Mouse (Mus musculus) embryonic facial prominence, embryonic 14.5 days (tissue): ENCODE measurements around the gene Vangl2. TPM values are rescaled to one million over a fixed set of nuclear protein-coding genes. Genes with fewer than 3 reads are reported as not detected.
"Not testable (repeated sequence)": the region's sequence is repeated elsewhere in the genome, so short reads cannot be mapped to it uniquely, and the experiment has no call there.

Source experiments
- ATAC-seq: fragments of 200-750 bp; cut with Nextera tagmentation; 2 replicates; pipeline ENCODE4 v1.8.0; 2017; ENCODE audit warnings: low read depth, moderate number of reproducible peaks, moderate TSS enrichment
- DNase-seq: peaks from one replicate; pipeline ENCODE4 v3.0.0-alpha.2; 2015; ENCODE audit warnings: low spot score
- H3K27ac ChIP-seq: fragments of 300-500 bp; sonication (generic); replicated peaks from 2 replicates; pipeline ENCODE4 v1.5.1; 2014; ENCODE audit warnings: low read depth, mild to moderate bottlenecking, low read length, moderate library complexity
- H3K27me3 ChIP-seq: fragments of 300-500 bp; sonication (generic); replicated peaks from 2 replicates; pipeline ENCODE4 v1.6.1; 2014; ENCODE audit warnings: low read length; ENCODE audit not compliant: control insufficient read depth, insufficient read depth
- H3K36me3 ChIP-seq: fragments of 300-500 bp; sonication (generic); 2 replicates; pipeline ENCODE4 v1.6.1; 2014; ENCODE audit warnings: low read length, mixed read lengths; ENCODE audit not compliant: control insufficient read depth, insufficient read depth
- H3K4me1 ChIP-seq: fragments of 300-500 bp; sonication (generic); 2 replicates; pipeline ENCODE4 v1.6.1; 2014; ENCODE audit warnings: antibody characterized with exemption, low read length; ENCODE audit not compliant: control insufficient read depth, insufficient read depth
- H3K4me2 ChIP-seq: fragments of 300-500 bp; sonication (generic); 2 replicates; pipeline ENCODE4 v1.6.1; 2014; ENCODE audit warnings: low read depth, mild to moderate bottlenecking, low read length, moderate library complexity, mixed read lengths
- H3K4me3 ChIP-seq: fragments of 300-500 bp; sonication (generic); 2 replicates; pipeline ENCODE4 v1.5.1; 2014; ENCODE audit warnings: low read depth, mild to moderate bottlenecking, low read length
- H3K9ac ChIP-seq: fragments of 300-500 bp; sonication (generic); 2 replicates; pipeline ENCODE4 v1.6.1; 2014; ENCODE audit warnings: low read depth, mild to moderate bottlenecking, low read length, moderate library complexity, mixed read lengths
- H3K9me3 ChIP-seq: fragments of 300-500 bp; sonication (generic); 2 replicates; pipeline ENCODE4 v1.6.1; 2016; ENCODE audit warnings: low read length; ENCODE audit not compliant: control insufficient read depth
- WGBS: fragments of 180-500 bp; shearing (Covaris S2); extraction: QIAGEN DNeasy Blood & Tissue Kit; methylation state at CpG from one replicate; pipeline ENCODE4 v1.1.7; 2014; 5-methylcytosine and 5-hydroxymethylcytosine counted together
- polyA plus RNA-seq: library from polyadenylated mRNA; unstranded; fragments of >200 nt; fragmentation: Nextera tagmentation; extraction: Ambion mirVana; gene quantifications from 2 replicates; pipeline ENCODE4 v1.2.1, GENCODE M21; 2014

Gene Vangl2
- polyA plus RNA-seq, 1 experiment from 2014 or later, result 13.5 TPM

DNA sequence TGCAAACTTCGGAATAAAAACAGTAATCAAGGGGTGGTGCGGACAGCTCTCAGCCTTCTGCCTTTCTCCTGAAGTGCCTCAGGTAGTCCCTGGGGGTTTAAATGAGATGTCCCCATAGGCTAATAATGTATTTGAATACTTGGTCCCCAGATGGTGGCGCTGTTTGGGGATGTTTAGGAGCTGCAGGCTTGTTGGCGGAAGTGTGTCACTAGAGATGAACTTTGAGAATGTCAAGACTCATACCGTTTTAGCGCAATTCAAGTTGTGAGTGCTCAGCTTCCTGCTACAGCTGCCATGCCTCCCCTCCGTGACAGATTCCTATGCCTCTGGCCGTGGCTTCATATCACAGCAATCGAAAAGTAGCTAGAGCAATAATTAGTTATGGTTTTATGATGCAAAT is 52.9 kb downstream of the Vangl2 start:
- 88% methylated on average over 9 of the region's 9 CpGs for WGBS
- Histone ChIP-seq H3K27ac (no peak overlapping the region), H3K27me3 (no peaks in the 10 kb centered on the region), H3K36me3 (no peaks in the 10 kb centered on the region), H3K9me3 (no peaks in the 10 kb centered on the region), H3K4me1 (no peaks in the 10 kb centered on the region), H3K4me3 (no peak overlapping the region), H3K4me2 (no peak overlapping the region), H3K9ac (no peak overlapping the region)
- DNase-seq (no peak), ATAC-seq (no peak)

- H3K27me3 ChIP-seq, H3K27ac ChIP-seq, ATAC-seq, H3K4me3 ChIP-seq, H3K36me3 ChIP-seq, H3K9me3 ChIP-seq, H3K9ac ChIP-seq, H3K4me1 ChIP-seq, H3K4me2 ChIP-seq, DNase-seq: not testable (repeated sequence)
- WGBS, result 92% methylated on average over 2 of the region's 2 CpGs
Observed at GRCm38 (mm10) chr1:171974361-171974760, 53.9 kb downstream of the Vangl2 start.

DNA sequence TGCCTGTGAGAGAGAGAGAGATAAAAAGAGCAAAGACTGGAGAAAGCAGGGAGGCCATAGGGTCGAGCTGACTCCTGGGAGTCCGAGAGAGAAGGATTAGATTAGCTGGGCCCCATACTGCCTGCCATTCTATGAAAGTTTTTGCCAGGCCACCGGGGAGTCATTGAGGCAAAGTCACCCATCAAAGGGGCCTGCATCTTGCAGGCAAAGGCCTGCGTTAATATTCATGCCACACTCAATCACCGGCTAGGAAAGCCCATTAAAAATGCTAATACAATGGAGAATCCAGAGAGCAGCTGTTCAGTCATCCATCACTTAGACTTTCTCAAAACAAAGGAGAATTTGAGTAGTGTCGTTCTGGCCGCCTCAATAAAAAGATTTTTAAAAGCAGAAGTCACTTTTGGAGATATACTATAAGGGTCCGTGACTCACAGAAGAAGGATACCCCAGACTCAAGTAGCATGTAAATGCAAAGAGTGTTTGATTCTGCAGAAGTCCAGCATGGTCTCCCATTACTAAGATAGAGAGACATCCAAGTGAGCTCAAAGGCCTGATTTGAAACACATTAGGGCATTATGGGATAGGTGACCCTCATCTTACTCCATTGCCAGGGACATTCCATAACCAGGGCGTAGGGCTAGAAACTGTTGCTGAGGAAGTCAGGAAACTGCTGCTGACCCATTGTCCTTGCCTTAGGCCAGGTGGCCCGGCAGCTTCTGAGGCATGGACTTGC is 57.2 kb downstream of the Vangl2 start:
- no peak overlapping the region for H3K9ac ChIP-seq
- ATAC-seq, result no peak
- no peak for DNase-seq
- H3K36me3 ChIP-seq, result no peaks in the 10 kb centered on the region
- WGBS, result 65% methylated on average over 10 of the region's 10 CpGs
- H3K27me3 ChIP-seq, result no peaks in the 10 kb centered on the region
- no peak overlapping the region for H3K4me2 ChIP-seq
- H3K4me1 ChIP-seq, result no peaks in the 10 kb centered on the region
- H3K9me3 ChIP-seq, result no peaks in the 10 kb centered on the region
- H3K4me3 ChIP-seq, result no peak overlapping the region
- H3K27ac ChIP-seq, result no peak overlapping the region

GRCm38 (mm10) chr1:171969221-171969620 is 59.0 kb downstream of the Vangl2 start:
- Histone ChIP-seq H3K27me3 (no peaks in the 10 kb centered on the region), H3K36me3 (no peaks in the 10 kb centered on the region), H3K9ac (no peak overlapping the region), H3K4me2 (no peak overlapping the region), H3K4me3 (no peak overlapping the region), H3K27ac (no peak overlapping the region), H3K4me1 (no peaks in the 10 kb centered on the region), H3K9me3 (no peaks in the 10 kb centered on the region)
- 85% methylated on average over 6 of the region's 6 CpGs for WGBS
- ATAC-seq, result no peak
- DNase-seq, result no peak

GRCm38 (mm10) chr1:171966054-171966790 is 62.0 kb downstream of the Vangl2 start:
- no peaks in the 10 kb centered on the region for H3K27me3 ChIP-seq
- 80% methylated on average over 6 of the region's 6 CpGs for WGBS
- H3K9me3 ChIP-seq, result no peaks in the 10 kb centered on the region
- no peak overlapping the region for H3K4me3 ChIP-seq
- H3K9ac ChIP-seq, result no peak overlapping the region
- no peaks in the 10 kb centered on the region for H3K4me1 ChIP-seq
- DNase-seq (no peak), ATAC-seq (no peak)
- H3K36me3 ChIP-seq, result no peaks in the 10 kb centered on the region
- no peak overlapping the region for H3K4me2 ChIP-seq
- no peak overlapping the region for H3K27ac ChIP-seq

DNA sequence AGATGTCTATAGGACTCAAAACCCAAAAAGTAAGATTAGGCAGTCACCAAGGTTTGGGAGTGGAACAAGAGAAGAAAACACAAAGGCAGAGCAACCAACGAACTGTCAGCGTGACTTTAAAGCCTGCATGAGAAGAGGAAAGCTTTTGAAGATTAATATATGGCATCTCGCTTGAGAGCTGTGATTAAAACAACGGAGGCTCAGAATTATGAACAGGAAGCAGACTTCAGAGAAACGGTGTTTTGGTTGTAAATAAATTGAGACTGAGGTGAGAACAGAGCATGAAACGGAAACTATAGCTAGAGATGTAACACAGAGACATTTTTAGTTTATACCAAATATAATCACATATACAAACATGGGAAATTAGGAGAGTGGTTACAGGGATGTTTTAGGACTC is 64.6 kb downstream of the Vangl2 start:
- Histone ChIP-seq H3K9me3 (no peaks in the 10 kb centered on the region), H3K27ac (no peak overlapping the region), H3K36me3 (no peaks in the 10 kb centered on the region), H3K4me1 (no peaks in the 10 kb centered on the region), H3K9ac (no peak overlapping the region), H3K27me3 (no peaks in the 10 kb centered on the region), H3K4me2 (no peak overlapping the region), H3K4me3 (no peak overlapping the region)
- no peak for DNase-seq
- ATAC-seq, result no peak
- WGBS, result 75% methylated on average over 6 of the region's 6 CpGs

DNA sequence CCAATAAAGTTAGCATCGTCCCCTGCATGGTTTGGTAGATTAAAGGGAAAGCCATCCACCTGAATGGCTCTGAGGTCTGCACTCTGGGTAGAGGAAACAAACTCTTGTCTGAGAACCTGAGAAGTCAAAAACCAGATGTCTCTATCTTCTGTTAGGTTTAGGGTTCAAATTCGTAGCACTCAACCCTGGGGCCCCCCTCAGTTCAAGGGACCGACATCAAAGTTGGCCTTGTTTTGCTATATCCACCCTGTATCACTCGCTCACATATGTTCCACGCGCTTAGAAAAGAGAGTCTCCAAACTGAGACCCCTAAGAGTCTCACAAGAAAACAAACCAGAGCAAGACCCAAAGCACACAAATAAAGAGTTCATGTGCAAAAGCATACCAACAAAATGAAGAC is 66.5 kb downstream of the Vangl2 start:
- no peak for DNase-seq
- Histone ChIP-seq H3K9me3 (no peaks in the 10 kb centered on the region), H3K4me1 (no peaks in the 10 kb centered on the region), H3K4me2 (no peak overlapping the region), H3K4me3 (no peak overlapping the region), H3K9ac (no peak overlapping the region), H3K27me3 (no peaks in the 10 kb centered on the region), H3K36me3 (no peaks in the 10 kb centered on the region), H3K27ac (no peak overlapping the region)
- no peak for ATAC-seq
- 75% methylated on average over 6 of the region's 6 CpGs for WGBS

- H3K9me3 ChIP-seq, result no peaks in the 10 kb centered on the region
- H3K9ac ChIP-seq, result no peak overlapping the region
- DNase-seq (no peak), ATAC-seq (no peak)
- no peak overlapping the region for H3K4me2 ChIP-seq
- 92% methylated on average over 5 of the region's 5 CpGs for WGBS
- no peaks in the 10 kb centered on the region for H3K4me1 ChIP-seq
- H3K27ac ChIP-seq, result no peak overlapping the region
- no peak overlapping the region for H3K4me3 ChIP-seq
- H3K36me3 ChIP-seq, result no peaks in the 10 kb centered on the region
- H3K27me3 ChIP-seq, result no peaks in the 10 kb centered on the region
Observed at GRCm38 (mm10) chr1:171960726-171961125, 67.5 kb downstream of the Vangl2 start.

DNA sequence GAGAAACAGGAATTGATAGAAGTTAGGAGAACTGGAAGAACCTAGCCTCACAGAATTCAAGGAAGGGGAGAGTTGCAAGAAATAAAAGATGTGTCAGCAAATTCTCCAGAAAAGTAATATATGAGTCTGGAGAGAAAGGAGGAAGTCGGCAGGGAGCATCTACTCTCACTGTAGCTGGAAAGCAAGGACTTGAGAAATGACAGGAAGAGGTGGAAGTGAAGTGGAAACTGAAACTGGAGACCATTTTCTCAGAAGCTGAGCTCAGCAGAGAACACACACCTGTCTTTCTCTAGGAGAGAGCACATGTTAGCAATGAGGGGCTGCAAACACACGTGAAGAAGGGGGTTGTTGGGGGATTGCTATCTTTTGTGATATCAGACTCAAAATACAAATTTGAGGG is 70.8 kb downstream of the Vangl2 start:
- 59% methylated on average over 2 of the region's 2 CpGs for WGBS
- no peak for DNase-seq
- no peak for ATAC-seq
- Histone ChIP-seq H3K36me3 (no peaks in the 10 kb centered on the region), H3K4me2 (no peak overlapping the region), H3K9me3 (no peaks in the 10 kb centered on the region), H3K9ac (no peak overlapping the region), H3K27ac (no peak overlapping the region), H3K4me3 (no peak overlapping the region), H3K4me1 (no peaks in the 10 kb centered on the region), H3K27me3 (no peaks in the 10 kb centered on the region)
